Mouse (Mus musculus) kidney, embryonic 16.5 days (tissue): Measurements from ENCODE around the gene Lingo4. TPM values are rescaled to one million over a fixed set of nuclear protein-coding genes. Genes with fewer than 3 reads are reported as not detected.

Experiments
- ATAC-seq: fragments of 200-750 bp; cut with Nextera tagmentation; 2 replicates; pipeline ENCODE4 v1.8.0; 2017; ENCODE audit warnings: moderate TSS enrichment; ENCODE audit not compliant: low FRiP score, low TSS enrichment
- H3K27ac ChIP-seq: fragments of 300-500 bp; sonication (generic); 2 replicates; pipeline ENCODE4 v1.5.1; 2014; ENCODE audit warnings: low read length
- H3K27me3 ChIP-seq: fragments of 300-500 bp; sonication (generic); 2 replicates; pipeline ENCODE4 v1.6.1; 2014; ENCODE audit warnings: low read length, control low read depth, mixed read lengths; ENCODE audit not compliant: insufficient read depth
- H3K36me3 ChIP-seq: fragments of 300-500 bp; sonication (generic); 2 replicates; pipeline ENCODE4 v1.6.1; 2014; ENCODE audit warnings: low read length, control low read depth, mixed read lengths; ENCODE audit not compliant: insufficient read depth
- H3K4me1 ChIP-seq: fragments of 300-500 bp; sonication (generic); 2 replicates; pipeline ENCODE4 v1.6.1; 2014; ENCODE audit warnings: low read length, control low read depth, mixed read lengths; ENCODE audit not compliant: insufficient read depth
- H3K4me2 ChIP-seq: fragments of 300-500 bp; sonication (generic); replicated peaks from 2 replicates; pipeline ENCODE4 v1.6.1; 2014; ENCODE audit warnings: low read depth, low read length
- H3K4me3 ChIP-seq: fragments of 300-500 bp; sonication (generic); 2 replicates; pipeline ENCODE4 v1.5.1; 2014; ENCODE audit warnings: mild to moderate bottlenecking, low read length
- H3K9ac ChIP-seq: fragments of 300-500 bp; sonication (generic); replicated peaks from 2 replicates; pipeline ENCODE4 v1.6.1; 2014; ENCODE audit warnings: low read length
- H3K9me3 ChIP-seq: fragments of 300-500 bp; sonication (generic); 2 replicates; pipeline ENCODE4 v1.6.1; 2016; ENCODE audit warnings: low read length, control low read depth
- WGBS: fragments of 180-500 bp; shearing (Covaris S2); extraction: QIAGEN DNeasy Blood & Tissue Kit; methylation state at CpG from one replicate; pipeline ENCODE4 v1.1.7; 2014; 5-methylcytosine and 5-hydroxymethylcytosine counted together
- polyA plus RNA-seq: library from polyadenylated mRNA; unstranded; fragments of >200 nt; fragmentation: Nextera tagmentation; extraction: Ambion mirVana; gene quantifications from 2 replicates; pipeline ENCODE4 v1.2.1, GENCODE M21; 2015

The Lingo4 gene
- polyA plus RNA-seq, 1 experiment from 2014 or later: 0.44 TPM

GRCm38 (mm10) chr3:94383476-94383875, 14.8 kb upstream of the Lingo4 start:
- peaks cover 5% of the 10 kb centered on the region for H3K4me1 ChIP-seq
- no peaks in the 10 kb centered on the region for H3K36me3 ChIP-seq
- H3K4me3 ChIP-seq: no peak overlapping the region
- no peak overlapping the region for H3K27ac ChIP-seq
- H3K27me3 ChIP-seq: no peaks in the 10 kb centered on the region
- H3K9me3 ChIP-seq: no peaks in the 10 kb centered on the region
- H3K9ac ChIP-seq: no peak overlapping the region
- no peak overlapping the region for H3K4me2 ChIP-seq
- no peak for ATAC-seq
- 73% methylated on average over 3 of the region's 3 CpGs for WGBS

GRCm38 (mm10) chr3:94386671-94387070, 11.6 kb upstream of the Lingo4 start:
- no peak overlapping the region for H3K4me2 ChIP-seq
- H3K4me1 ChIP-seq: no peaks in the 10 kb centered on the region
- no peaks in the 10 kb centered on the region for H3K27me3 ChIP-seq
- WGBS: 57% methylated on average over 4 of the region's 4 CpGs
- H3K36me3 ChIP-seq: no peaks in the 10 kb centered on the region
- no peak overlapping the region for H3K9ac ChIP-seq
- H3K9me3 ChIP-seq: no peaks in the 10 kb centered on the region
- no peak overlapping the region for H3K4me3 ChIP-seq
- no peak for ATAC-seq
- no peak overlapping the region for H3K27ac ChIP-seq

- H3K36me3 ChIP-seq: no peaks in the 10 kb centered on the region
- no peaks in the 10 kb centered on the region for H3K27me3 ChIP-seq
- H3K4me3 ChIP-seq: no peak overlapping the region
- no peak for ATAC-seq
- no peak overlapping the region for H3K9ac ChIP-seq
- H3K4me2 ChIP-seq: no peak overlapping the region
- H3K27ac ChIP-seq: no peak overlapping the region
- 89% methylated on average over 10 of the region's 10 CpGs for WGBS
- H3K4me1 ChIP-seq: no peaks in the 10 kb centered on the region
- no peaks in the 10 kb centered on the region for H3K9me3 ChIP-seq
These were observed 10.9 kb upstream of the Lingo4 start for GRCm38 (mm10) chr3:94387391-94387790.

GRCm38 (mm10) chr3:94388047-94388446, 10.3 kb upstream of the Lingo4 start:
- Histone ChIP-seq H3K27me3 (no peaks in the 10 kb centered on the region), H3K4me1 (no peaks in the 10 kb centered on the region), H3K27ac (no peak overlapping the region), H3K9ac (no peak overlapping the region), H3K9me3 (no peaks in the 10 kb centered on the region), H3K4me3 (no peak overlapping the region), H3K36me3 (no peaks in the 10 kb centered on the region), H3K4me2 (no peak overlapping the region)
- ATAC-seq: no peak
- 65% methylated on average over 5 of the region's 5 CpGs for WGBS

- Histone ChIP-seq H3K4me2 (no peak overlapping the region), H3K9ac (no peak overlapping the region), H3K36me3 (no peaks in the 10 kb centered on the region), H3K4me3 (no peak overlapping the region), H3K9me3 (no peaks in the 10 kb centered on the region), H3K27me3 (no peaks in the 10 kb centered on the region), H3K27ac (no peak overlapping the region), H3K4me1 (no peaks in the 10 kb centered on the region)
- ATAC-seq: no peak
- 95% methylated on average over 16 of the region's 16 CpGs for WGBS
These were observed 8.9 kb upstream of the Lingo4 start for GRCm38 (mm10) chr3:94389420-94389819.

GRCm38 (mm10) chr3:94391001-94391400, 7.3 kb upstream of the Lingo4 start:
- Histone ChIP-seq H3K4me2 (no peak overlapping the region), H3K9me3 (no peaks in the 10 kb centered on the region), H3K27me3 (no peaks in the 10 kb centered on the region), H3K4me3 (no peak overlapping the region), H3K36me3 (no peaks in the 10 kb centered on the region), H3K9ac (no peak overlapping the region), H3K27ac (no peak overlapping the region), H3K4me1 (no peaks in the 10 kb centered on the region)
- no peak for ATAC-seq
- WGBS: 84% methylated on average over 5 of the region's 5 CpGs

- Histone ChIP-seq H3K4me2 (no peak overlapping the region), H3K9ac (no peak overlapping the region), H3K27me3 (peaks cover 4% of the 10 kb centered on the region; the same call in 1 of the 2 replicates), H3K9me3 (no peaks in the 10 kb centered on the region), H3K36me3 (no peaks in the 10 kb centered on the region), H3K4me1 (no peaks in the 10 kb centered on the region), H3K27ac (no peak overlapping the region), H3K4me3 (no peak overlapping the region)
- WGBS: 75% methylated on average over 2 of the region's 2 CpGs
- ATAC-seq: no peak
These were observed 6.2 kb upstream of the Lingo4 start for GRCm38 (mm10) chr3:94392128-94392527.

GRCm38 (mm10) chr3:94393049-94393448, 5.3 kb upstream of the Lingo4 start:
- ATAC-seq: no peak
- Histone ChIP-seq H3K9ac (no peak overlapping the region), H3K4me3 (no peak overlapping the region), H3K9me3 (no peaks in the 10 kb centered on the region), H3K27ac (no peak overlapping the region), H3K4me1 (no peaks in the 10 kb centered on the region), H3K36me3 (no peaks in the 10 kb centered on the region), H3K4me2 (no peak overlapping the region), H3K27me3 (peaks cover 11% of the 10 kb centered on the region)
- WGBS: 68% methylated on average over 4 of the region's 4 CpGs

- WGBS: 86% methylated on average over 1 of the region's 1 CpGs
- H3K27ac ChIP-seq: no peak overlapping the region
- H3K4me1 ChIP-seq: no peaks in the 10 kb centered on the region; the same call in 1 of the 2 replicates
- no peak overlapping the region for H3K4me3 ChIP-seq
- no peak overlapping the region for H3K9ac ChIP-seq
- no peak overlapping the region for H3K4me2 ChIP-seq
- peaks cover 29% of the 10 kb centered on the region for H3K27me3 ChIP-seq
- no peak for ATAC-seq
- H3K36me3 ChIP-seq: no peaks in the 10 kb centered on the region
- no peaks in the 10 kb centered on the region for H3K9me3 ChIP-seq
These were observed 2.0 kb upstream of the Lingo4 start for GRCm38 (mm10) chr3:94396336-94396735.

GRCm38 (mm10) chr3:94396851-94397250, 1.5 kb upstream of the Lingo4 start:
- WGBS: 82% methylated on average over 4 of the region's 4 CpGs
- H3K27me3 ChIP-seq: peaks cover 29% of the 10 kb centered on the region
- ATAC-seq: no peak

More at GRCm38 (mm10) chr3:94396851-94397250, 1.5 kb upstream of the Lingo4 start:
- Histone ChIP-seq H3K27ac (no peak overlapping the region), H3K9me3 (no peaks in the 10 kb centered on the region), H3K4me1 (no peaks in the 10 kb centered on the region; the same call in 1 of the 2 replicates), H3K4me3 (no peak overlapping the region), H3K4me2 (no peak overlapping the region), H3K36me3 (no peaks in the 10 kb centered on the region), H3K9ac (no peak overlapping the region)
